Mouse (Mus musculus) adrenal gland, postnatal 10 days (tissue): ENCODE data around the gene Lrrfip2. TPM values are rescaled to one million over a fixed set of nuclear protein-coding genes. Genes with fewer than 3 reads are reported as not detected.

ENCODE experiments used
- DNase-seq: peaks from one replicate; pipeline ENCODE4 v3.0.0; 2021; ENCODE audit warnings: mixed read lengths
- total RNA-seq, 2 experiments: library from RNA; stranded (reverse); gene quantifications; 2 replicates each; pipeline ENCODE4 v1.2.3; 2021

Lrrfip2 gene
- total RNA-seq, 2 experiments from 2014 or later: 41.7 to 50.1 TPM

DNA sequence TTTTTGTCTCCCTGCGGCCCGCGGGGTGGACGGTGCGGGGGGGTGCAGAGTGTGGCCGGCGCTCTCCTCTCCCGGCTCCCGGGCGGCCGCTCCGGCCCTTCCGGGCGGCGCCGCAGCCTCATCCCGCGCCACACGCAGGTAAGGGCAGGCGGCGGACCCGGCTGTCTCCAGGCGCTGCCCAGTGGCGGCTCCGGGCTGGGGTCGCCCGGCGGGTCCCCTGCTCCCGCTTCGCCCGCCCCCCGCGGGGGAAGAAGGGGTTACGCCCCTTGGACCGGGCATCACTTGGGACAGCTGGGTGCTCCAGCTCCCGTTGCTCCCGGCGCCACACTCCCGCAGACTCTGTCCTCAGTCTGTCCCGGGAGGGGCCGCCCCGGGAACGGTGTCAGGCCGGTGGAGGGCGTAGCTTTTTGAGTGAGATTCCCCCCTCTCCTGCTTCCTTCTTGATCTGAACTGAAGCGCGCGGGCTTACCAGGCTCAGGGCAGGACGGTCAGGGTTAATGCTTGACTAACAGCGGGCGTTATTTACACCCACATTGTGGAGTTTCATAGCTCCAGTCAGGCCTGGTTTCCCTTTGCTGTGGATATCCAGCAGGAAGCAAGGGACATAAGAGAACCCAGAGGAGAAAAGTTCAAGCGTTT is 979 bp downstream of the Lrrfip2 start:
- DNase-seq: peak; percentile 68

DNA sequence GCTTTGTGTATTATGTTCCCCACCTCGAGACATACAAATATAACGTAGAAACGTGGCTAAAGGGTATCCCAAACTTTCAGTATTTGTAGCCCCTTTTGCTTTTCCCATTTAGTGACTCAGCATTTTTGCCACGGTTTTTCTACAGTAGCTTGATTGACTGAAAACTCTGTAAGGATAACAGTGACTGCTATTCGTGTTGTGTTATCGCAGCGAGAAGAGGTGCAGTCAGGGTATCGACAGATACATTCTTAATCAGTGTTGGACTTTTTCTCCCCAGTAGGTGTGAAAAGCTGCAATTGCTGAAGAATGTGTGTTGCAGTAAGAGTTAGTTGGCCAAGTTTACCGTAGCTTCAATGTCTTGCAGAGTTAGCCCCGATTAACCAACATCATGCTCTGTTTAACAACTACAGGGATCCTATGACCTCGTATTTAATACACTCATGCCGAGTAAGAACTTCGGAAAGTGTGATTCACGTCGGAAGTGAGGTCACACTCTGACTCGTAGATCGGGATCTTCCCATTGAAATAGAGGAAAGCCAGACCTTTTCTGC is 1.6 kb downstream of the Lrrfip2 start:
- peak; percentile 79 for DNase-seq

DNA sequence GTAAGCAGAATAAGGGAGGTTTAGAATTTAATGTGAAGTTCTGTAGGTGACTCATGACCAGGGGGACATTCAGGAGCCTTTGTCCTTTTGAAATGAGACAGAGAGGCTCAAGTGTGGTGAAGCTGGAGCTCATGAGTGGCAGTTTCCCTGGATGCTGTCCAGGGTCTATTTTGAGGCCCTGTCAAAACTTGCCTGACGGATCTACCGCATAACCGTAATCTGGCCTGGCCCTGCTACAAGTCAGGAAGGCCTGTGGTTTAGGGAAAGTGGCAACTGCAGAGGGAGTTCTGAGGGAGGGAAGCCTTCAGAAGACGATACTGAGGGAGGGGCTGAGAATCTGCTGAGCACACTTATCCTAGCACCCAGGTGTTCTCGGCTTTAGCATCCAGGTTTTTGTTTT is 5.1 kb downstream of the Lrrfip2 start:
- DNase-seq: peak; percentile 62

DNA sequence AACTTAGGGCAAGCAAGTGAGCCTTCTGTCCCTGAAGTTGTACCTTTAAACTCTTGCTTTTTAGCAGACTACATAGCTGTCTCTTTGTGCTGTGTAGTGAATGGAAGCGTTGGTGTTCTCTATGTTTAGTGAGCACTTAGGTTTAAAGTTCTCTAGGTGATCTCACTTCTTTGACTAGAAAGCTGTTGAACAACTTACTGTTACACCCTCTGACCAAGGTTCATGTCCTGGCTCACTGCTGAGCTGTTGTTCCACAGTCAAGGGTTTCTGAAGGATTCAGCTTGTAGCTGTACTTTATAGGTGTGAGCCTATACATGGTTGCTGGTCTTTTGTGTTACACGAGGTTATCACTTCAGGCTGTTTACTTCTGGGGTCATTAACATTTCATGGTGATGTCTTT is 5.9 kb downstream of the Lrrfip2 start:
- no peak for DNase-seq

DNA sequence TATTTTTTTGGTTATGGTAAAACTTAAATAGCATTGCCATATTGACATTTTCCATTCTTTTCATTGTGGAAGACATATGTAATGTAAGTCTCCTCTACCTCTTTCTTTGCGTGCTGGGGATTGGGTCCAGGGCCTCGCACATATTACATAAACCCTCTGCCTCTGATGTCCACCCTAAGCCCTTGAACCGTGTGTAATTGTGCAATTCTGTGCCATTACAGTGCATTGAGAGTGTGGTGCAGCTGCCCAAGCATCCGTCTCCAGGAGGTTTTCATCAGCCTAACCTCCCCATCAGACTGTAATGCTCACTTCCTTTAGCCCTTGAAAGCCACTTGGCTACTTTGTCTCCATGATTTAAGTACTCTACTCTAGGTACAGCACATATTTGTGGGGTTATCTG is 7.0 kb downstream of the Lrrfip2 start:
- DNase-seq: no peak

DNA sequence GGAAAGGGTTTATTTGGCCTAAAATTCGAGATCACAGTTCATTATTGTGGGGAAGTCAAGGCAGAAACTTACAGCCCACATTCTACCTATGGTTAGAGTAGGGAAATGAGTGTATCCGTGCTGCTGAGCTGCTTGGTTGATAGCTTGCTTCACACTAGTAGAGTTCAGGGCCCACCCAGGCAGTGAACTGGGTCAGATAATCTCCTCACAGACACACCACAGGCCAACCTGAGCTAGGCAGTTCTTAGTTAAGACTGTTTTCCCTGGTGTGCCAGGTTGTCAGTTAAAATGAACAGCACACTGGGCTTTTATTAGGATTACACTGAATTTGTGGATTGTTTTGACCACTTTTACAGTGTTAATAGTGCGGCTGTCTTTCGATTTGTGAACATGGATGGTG is 9.3 kb downstream of the Lrrfip2 start:
- no peak for DNase-seq

DNA sequence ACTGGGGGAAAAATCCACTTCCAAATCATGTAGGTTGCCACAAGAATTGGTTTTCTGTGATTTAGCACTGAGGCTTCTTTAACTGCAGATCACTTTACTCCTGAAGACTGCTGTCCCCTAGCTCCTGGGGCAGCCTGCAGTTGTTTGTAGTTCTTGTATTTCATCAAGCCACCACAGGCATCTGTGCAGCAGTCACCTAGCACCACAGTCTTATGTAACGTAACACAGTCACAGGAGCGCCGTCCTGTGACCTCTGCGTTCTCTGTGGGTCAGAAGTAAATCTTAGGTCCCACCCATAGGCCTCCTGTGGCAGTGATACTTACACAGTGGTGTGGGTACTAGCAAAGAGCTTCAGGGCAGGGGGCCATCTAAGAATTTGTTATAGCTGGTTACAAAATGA is 10.4 kb downstream of the Lrrfip2 start:
- DNase-seq: no peak

DNA sequence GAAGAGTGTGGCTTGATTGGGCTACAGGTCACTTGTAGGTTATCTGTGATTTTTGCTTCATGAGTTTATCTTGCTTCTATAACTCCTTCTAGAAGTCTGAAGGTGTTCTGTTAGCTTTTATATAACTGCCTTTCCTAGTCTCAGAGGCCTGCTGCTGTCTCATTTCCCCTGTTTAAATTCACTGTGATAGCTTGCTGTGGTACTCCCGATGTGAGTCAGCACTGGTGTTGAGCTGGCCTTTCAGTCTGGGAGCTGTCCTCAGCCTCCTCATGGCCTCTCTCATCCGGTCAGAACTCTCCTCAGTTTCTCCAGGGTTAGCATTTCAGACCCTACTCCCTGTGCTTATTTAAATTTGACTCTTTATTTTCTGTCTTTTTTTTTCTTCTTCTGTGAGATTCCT is 12.7 kb downstream of the Lrrfip2 start:
- DNase-seq: no peak

DNA sequence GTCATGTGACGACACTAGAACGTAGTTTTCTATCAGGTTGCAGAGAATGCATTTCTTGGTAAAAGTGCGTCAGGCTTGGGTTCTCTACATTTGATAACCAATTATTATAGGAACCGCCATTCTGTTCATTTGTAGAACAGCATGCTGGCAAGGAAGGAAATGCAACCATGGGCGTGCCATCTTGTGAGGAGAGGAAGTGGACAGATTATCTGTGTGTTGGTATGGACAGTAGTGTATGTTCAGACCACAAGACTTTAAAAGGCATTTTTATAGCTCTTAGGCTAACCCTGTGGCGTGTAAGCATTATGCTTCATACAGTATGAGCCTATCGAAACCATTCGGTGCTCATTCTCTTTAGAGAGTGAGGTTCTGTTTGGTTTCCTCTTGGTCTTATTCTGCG is 20.8 kb downstream of the Lrrfip2 start:
- DNase-seq: no peak

DNA sequence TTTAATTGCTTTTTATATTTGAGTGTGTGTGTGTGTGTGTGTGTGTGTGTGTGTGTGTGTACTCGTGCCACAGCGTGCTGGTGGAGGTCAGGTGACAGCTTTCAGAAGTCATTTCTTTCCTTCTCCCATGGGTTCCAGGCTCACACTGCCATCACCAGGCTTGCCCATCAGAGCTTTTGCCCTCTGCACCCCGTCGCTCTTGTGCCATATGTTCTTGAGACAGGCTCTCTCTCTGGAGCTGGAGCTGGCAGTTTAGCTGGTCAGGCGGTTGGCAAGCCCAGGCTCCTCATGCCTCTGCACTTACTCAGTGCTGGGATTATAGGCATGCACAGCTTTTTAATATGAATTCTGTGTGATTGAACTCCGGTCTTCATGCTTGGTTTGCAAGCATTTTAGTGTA is 25.3 kb downstream of the Lrrfip2 start:
- DNase-seq: no peak

DNA sequence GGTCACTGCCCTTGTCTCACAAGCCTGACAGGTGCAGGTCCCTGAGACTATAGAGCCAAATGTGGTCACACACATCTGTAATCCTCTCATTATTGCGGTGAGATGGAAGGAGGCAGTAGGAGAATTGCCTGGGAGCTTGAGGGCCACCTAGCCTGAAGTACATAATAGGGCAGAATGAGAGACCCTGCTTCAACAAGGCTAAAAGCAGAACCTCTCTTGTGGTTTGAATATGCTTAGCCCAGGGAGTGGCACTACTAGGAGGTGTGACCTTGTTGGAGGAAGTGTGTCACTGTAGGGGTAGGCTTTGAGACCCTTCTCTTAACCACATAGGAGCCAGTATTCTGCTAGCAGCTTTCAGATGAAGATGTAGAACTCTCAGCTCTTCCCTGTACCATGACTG is 26.0 kb downstream of the Lrrfip2 start:
- DNase-seq: no peak

DNA sequence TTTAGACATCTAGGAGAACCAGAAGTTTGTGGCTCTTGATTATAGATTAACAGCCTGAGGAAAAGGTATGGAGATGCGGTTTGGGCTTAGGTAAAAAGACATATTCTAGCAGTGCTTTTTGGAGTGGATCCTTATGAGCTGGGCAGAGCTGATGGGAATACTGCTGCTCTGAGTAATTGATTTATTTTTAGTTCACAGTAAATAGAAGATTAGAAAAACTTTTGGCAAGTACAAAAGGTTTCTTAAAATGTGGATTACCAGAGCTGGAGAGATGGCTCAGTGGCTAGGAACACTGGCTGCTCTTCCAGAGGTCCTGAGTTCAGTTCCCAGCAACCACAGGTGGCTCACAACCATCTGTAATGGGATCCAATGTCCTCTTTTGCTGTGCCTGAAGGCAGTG is 27.3 kb downstream of the Lrrfip2 start:
- no peak for DNase-seq

DNA sequence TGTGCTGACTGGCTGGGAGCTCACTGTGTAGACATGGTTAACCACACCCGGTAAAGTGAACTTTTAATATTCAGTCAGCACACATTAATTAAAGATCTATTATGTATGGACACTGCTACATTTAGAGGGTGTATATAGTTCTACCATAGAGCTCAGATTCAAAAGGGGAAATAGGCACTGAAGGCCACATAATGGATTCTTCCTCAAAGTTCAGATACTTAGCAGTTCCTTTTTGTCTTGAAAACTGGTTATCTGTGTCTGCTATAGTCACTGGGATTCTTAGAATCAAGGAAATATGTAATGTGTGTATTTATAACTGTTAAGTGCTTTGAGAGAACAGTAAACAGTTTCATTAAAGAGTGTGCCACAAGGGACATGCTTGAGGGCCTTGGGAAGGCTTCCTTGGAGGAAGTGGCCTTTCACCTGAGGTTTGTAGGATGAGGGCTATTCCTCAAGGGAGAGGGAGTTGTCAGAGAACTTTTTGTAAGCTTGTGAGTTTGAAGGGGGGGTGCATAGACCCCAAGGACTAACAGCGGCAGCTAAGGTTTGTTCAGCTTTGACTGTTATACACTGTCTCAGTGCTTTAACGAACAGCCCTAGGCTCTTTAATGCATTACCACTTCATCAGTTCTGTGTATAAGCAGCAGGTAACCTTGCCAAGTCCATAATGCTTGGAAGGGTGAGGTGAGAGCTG is 28.3 kb downstream of the Lrrfip2 start:
- DNase-seq: no peak

DNA sequence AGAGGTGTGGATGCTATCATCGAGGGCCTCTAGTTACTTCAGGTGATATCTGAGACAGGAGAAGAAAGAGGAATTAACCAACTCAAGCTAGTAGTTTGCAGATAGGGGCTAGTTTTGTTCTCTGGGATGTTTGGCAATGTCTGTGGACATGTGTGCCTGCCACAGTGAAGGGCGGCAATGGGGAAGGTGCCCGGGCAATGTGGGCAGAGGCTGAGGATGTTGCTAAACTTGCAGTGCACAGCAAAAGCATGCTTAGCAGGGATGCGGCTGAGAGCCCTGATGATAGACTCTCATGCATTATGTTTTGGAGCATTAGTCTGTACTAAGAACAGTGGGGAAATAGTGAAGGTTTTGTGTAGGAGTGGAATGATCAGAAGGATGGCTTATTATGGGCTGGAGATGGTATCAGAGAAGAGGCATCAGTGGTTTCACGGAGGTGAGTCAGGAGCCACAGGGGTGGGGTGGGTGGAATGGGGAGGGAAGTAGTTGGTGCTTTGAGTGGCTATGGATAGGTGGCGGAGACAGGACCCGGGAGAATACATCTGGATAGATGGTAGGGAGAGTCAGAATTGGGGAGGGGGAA is 28.9 kb downstream of the Lrrfip2 start:
- DNase-seq: no peak

DNA sequence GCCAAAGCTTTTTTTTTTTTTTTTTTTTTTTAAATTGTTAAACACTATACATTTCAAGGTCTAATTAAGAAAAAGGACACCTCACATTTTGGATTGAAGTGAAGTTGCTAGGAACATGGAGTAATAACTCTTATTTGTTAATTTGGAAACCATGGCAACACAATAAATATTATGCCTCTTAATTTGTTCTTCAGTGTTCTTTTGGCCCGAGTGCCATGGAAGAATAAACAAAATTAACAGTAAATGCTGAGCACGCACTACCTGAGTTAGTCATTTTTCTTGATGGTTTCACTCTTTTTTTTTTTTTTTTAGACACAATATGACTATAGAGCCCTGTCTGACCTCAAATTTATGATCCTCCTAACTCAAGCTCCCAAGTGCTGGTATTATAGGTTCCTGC is 30.6 kb downstream of the Lrrfip2 start:
- DNase-seq: no peak

DNA sequence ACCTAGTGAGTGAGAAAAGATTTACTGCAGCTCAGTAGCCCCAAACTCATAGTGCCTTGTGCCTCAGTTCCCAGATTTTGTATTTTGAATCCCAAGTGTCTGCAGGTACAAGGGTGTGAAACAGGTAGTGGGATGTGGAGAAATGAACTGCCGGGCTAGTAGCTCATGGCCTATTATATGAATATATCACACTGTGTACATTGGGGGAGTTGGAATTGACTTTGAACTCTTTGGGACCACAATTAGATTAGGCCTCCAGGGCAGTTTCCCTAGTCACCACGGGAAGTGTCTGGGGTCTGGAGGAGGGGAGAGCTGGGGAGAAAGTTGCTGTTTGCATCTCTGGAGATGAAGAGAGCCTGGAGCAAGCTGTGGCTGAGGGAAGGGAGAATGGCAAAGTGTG is 31.0 kb downstream of the Lrrfip2 start:
- no peak for DNase-seq

DNA sequence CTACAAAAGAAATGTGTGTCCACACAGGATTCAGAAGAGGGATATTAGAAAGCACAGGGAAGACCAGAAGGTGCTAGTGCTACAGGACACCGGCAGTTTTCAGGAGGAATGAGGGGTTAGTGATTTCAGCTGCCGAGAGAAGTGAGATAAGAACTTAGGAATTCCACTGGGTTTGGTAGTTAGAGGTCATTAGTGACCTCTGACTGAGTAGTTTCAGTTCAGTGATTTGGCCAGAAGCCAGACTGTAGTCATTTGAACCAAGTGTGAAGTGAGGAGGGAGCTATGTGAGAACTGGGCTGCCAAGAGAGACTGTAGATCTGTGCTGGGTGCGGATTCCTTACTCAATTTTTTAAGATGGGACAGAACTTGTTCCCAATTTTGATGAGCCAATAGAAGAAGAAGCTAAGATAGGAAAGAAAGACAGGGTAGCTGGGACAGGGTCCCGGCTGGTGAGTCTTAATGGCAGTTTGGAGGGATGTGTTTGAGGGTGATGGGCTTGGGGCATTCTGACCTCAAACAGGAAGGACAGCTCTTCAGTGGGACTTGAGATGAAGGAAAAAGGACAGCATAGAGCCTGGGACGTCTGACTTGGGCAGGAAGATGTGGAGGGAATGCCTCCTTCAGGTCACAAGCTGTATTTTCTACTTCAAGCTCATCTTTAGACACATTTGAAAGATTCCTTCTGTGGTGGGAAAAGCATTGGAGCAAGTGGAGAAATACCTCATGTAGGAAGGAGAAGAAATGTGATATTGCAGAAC is 32.0 kb downstream of the Lrrfip2 start:
- peak; percentile 56 for DNase-seq

DNA sequence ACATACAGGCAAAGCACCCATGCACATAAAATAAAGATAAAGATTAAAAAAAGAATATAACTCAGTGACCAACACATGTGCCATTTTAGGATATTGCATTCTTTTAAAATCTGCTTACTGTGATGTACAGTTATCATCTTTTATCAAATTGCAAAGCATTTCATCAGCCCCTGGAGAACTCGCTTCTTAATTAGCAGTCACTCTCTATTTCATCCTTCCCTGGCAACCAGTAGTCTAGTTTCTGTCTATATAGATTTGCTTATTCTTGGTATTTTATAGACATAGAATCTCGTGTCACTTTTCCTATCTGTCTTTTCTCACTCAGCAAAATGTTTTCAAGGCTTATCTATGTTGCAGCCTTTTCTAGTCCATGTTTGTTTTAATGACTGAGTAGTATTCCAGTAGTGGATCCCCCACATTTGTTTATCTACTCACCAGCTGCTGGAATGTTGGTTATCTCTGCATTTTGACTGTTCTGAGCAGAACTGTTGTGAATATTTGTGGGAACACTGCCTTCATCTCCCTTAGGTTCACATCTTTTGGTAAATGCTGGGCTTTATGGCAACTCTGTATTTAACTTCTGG is 35.0 kb downstream of the Lrrfip2 start:
- no peak for DNase-seq

DNA sequence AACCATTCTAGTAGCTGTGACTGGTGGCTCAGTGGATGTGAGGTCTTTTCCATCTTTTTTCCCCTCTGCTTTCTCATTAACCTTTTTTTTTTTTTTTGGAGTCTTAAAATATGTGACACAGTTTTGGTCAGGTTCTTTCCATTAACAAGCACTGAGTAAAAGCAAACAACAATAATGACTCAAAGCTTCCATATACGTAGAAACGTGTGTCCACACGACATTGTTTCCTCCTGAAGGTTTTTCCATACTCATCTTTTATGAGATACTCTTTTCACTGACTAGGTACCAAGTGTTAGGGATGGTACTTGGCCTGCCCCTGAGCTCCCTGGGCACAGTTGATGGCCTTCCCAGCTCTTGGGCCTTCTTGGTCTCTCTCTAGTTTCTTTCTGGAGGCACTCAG is 35.6 kb downstream of the Lrrfip2 start:
- no peak for DNase-seq

DNA sequence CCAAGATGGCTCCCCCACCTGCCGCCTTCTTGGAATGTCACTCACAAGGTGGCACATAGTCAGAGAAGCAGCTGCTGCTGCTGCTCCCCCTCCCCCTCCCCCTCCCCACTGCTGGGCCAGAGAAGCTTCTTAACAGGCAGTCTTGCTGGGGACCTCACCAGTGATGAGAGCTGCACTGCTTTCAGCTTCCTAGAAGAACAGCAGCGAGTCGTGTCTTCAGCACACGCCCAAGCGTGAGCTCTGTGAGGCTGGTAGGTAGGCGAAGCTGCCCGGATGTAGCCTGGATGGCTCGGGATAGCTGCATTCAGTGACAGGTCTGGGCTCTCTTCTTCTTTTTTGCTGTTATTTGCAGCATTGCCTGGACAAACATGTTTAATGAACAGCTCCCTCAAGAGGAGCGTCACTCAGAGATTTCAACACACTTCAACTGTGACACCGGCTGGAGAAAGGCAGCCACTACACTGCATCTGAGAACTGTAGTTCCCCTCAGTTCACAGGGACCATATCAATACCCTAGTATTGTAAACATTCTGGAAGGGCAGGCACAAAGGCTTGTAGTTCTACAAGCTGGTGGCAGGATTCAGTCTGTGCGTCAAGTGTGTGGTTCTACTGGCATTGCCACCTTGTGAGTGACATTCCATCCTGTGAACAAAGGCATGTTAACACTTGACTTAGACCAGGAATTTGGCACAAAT is 38.5 kb downstream of the Lrrfip2 start:
- DNase-seq: no peak

DNA sequence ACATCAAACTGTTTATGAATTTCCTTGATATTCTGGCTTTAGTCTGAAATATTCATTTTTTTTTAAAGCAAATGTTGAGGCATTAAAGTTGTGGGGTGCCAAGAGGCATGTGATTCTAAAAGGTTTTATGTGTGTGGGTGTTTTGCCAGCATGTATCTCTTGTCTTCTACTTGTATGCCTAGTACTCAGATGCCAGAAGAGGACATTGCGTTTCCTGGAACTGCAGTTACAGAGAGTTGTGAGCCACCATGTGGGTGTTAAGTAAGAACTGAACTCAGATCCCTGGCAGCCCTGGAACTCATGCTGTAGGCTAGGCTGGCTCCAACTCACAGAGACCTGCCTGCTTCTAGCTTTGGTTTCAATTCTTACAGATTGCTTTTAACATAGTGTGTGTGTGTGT is 42.2 kb downstream of the Lrrfip2 start:
- no peak for DNase-seq

DNA sequence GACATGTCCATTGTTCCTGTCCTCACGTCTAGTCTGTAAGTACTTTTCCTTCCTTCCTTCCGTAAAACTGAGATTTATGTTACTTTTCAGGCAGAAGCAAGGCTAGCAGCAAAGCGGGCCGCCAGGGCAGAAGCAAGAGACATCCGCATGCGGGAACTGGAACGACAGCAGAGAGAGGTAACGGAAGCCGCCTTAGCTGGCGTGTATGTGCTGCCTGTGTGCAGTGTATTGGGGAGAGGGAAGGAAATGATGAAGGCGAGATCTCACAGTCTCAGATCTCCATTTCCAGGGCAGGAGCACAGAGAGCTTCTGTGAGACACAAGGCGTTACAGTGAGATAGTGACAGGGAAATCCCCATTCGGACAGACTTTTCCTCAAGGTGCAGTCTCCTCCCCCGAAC is 43.8 kb downstream of the Lrrfip2 start:
- no peak for DNase-seq
